Mouse (Mus musculus) left cerebral cortex, adult 18-20 months (tissue): ENCODE measurements around the gene Tac2. TPM values are rescaled to one million over a fixed set of nuclear protein-coding genes. Genes with fewer than 3 reads are reported as not detected.

Experiments used
- DNase-seq, 2 experiments: peaks; one replicate each; pipeline ENCODE4 v3.0.0; 2021 to 2022; ENCODE audit warnings: low spot score in 2 of 2, mixed read lengths in 1 of 2
- total RNA-seq, 2 experiments: library from RNA; stranded (reverse); gene quantifications; 2 replicates each; pipeline ENCODE4 v1.2.3; 2021

The Tac2 gene
- total RNA-seq, 2 experiments from 2014 or later: 16.4 to 17.1 TPM

GRCm38 (mm10) chr10:127721671-127722418 lies 2.4 kb upstream of the Tac2 start:
- DNase-seq: peak; percentile 16 to 31

DNA sequence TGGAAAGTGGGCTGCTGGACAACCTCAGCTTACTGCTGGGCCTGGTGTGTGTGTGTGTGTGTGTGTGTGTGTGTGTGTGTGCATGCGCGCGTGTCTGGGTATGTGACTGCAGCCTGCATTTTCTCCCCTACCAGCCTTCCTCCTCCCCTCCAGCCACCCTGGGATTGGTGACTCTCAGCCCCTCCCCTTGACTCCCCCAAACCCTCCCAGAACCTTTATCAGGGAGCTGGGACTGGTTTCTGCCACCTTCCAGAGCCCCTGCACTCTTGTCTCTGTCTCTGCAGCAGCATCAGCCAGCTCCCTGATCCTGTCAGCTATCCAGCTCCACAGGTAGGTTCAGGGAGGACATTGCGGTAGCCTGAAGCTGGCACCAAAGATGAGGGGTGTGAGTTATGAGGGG lies 858 bp downstream of the Tac2 start:
- DNase-seq: no peak

DNA sequence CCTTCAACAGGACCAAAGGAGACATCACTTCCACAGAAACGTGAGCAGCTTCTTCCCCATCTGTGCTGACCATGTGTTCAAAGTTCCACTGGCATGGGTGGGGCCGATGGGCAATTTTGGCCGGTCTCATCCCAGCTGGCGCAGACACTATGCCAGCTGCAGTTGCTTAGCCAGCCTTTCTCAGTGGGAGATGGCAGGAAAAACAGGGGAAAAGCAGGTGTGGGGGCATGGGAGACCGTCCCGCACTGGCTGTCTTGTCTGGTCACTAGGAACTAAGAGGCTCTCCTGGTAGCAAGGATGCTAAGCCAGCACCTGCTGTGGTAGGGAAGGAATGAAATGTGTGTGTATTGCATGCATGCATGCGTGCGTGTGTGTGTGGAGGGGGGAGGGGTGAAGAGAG lies 4.2 kb downstream of the Tac2 start:
- DNase-seq: no peak

DNA sequence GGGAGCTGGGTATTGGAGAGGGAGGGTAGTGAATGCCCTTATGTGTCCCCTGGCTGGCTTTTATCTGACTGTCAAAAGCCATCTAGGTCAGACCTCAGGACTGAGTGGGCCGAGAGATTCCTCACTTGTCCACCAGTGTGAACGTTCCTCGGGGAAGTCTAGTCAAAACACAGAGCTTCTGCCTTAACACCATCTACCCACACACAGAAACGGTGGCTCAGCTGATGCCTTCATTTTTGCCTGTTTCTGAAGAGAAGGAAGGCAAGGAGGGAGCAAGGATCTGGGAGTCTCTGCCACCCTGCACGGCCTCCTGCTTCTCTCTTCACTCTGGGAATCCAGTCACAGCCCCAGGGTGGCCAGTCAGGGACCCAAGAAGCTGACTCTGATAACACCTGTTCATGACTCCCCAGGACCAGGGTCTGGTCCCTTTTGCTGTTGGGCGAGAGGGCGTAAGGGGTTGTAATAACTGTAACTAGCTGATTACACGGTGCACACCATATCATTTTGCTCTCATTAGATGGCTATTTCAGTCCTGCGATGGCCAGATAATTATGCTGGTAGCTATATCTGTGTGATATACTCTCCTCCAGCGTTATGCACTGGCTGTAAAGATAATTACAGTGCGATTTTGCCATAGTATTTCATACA lies 6.1 kb downstream of the Tac2 start:
- DNase-seq: peak in 1 of 2 experiments; percentile 42

- DNase-seq: no peak
These were observed 6.6 kb downstream of the Tac2 start for GRCm38 (mm10) chr10:127730933-127731310.

DNA sequence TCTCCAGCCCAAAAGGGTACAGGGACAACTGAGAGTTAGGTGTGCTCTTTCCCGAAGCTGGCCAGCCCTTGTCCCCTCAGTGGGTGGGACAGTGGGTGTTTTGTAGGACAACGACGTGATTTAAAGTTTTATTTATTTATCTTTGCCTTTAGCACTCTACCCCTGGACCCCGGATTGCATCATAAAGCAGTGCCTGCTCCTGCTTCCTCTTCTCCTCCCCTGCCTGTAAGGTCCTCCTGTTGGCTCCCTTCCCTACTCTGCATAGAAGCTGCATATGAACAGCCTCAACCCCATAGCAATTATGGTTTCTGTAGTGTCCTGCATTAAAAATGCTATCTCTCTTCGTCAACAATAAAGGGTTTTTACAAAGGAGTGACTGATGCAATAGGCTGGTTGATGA lies 7.1 kb downstream of the Tac2 start:
- DNase-seq: no peak

DNA sequence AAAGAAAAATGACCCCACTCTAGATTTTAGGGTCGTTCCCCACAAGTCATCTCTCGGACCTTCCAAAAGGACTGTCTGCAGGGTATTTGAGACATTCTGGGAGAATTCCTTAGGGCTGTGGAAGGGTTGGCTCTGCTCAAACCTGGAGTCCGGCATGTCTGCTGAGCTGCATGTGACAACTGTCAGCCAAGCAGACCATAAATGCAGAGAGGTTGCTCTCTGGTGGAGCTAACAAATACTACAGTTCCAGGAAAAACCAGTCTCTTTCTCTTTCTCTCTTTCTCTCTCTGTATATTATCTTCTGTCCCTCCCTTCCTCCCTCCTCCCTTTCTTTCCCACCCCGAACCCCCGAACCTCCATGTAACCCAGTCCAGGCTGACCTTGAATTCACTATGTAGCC lies 10.2 kb downstream of the Tac2 start:
- no peak for DNase-seq

- no peak for DNase-seq
These were observed 12.0 kb downstream of the Tac2 start for GRCm38 (mm10) chr10:127736266-127736665.

GRCm38 (mm10) chr10:127736916-127737315 lies 12.6 kb downstream of the Tac2 start:
- DNase-seq: no peak

DNA sequence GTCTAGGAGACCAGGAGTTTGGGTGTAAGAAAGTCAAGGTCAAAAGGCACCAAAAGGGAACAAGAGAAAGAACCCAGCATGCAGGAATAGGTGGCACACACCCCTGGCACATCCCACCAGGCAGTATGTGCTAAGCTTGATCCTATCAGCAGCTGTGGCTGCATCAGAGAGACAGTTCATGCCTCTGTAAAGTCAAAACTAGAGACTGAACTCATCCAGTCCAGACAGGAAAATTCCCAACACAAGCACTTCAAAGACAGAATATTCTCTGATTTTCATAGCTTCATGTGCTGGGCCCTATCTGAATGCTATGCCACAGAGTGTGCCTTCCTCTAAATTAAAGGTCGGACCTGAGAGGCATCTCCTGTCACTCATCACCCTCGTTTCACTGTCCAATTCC lies 13.3 kb downstream of the Tac2 start:
- DNase-seq: no peak

GRCm38 (mm10) chr10:127738151-127738882 lies 14.0 kb downstream of the Tac2 start:
- DNase-seq: no peak

DNA sequence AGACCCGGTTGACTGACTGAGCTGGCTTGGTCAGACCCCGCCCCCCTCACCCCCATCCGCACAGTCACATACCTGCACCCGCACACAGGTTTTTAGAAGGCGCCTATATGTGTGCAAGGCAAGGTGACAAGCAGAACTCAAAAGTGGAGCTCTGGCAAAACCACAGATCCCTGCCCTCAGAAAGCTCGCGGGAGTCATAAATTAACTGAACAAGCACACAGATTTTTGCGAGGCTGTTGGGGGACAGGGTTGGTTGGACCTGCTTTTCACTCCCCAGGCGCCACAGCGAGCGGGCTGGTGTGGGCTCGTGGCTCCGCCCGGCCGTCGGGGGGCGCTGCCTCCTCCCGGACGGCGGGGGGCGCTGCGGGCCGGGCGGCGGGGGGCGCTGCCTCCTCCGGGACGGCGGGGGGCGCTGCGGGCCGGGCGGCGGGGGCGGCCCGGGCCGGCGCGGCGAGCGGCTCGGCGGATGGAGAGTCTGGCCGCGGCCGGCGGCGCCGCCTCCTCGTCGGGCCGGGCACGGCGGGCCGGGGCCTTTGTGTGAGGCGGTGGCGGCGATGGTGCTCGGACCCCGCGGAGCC lies 14.9 kb downstream of the Tac2 start, which contains the start of gene Zbtb39:
Gene Zbtb39 (plus strand): TSS at position 456 of the 578 bp plus-strand sequence.
- DNase-seq: peak; percentile 70 to 77

DNA sequence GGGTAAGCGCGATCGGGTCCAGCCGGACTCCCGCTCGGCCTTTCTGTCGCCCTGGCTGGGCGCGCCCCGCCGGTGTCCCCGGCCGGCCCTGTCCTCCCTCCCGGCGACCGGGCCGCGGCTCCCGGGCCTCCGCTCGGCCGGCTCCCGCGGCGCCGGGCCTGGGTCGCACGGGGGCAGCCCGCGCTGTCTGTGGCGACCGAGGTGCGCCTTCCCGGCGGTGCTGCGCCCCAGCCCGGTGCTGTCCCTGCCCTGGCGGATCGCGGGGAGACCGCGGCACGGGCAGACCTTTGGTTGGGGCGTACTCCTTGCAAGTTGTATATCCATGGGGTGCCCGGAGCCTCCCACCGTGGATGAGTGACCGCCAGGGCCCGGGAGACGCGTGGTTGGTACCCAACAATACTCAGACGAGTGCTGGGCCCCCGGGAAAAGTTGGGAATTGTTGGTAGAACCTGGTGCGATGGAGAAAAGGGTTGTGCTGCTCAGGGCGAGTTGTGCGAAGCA lies 15.4 kb downstream of the Tac2 start:
- no peak for DNase-seq

DNA sequence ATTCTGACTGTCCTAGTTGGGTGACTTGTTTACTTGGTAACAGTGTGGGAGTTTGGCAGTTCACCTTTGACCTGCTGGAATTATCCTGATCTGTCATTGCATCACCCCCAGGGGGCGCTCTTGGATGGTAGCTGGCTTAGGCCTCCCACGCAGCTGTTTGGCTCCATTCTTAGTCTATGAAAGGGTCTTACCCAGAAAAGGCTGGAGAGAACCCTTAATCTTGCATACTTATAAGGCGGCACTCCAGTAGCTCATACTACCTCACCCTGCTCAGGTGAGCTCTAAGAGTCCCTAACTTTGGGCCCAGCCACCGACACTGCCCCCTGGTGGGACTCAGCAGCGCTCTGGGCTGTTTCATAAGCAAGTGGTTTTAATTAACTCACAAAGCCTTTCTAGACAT lies 20.4 kb downstream of the Tac2 start:
- no peak for DNase-seq

DNA sequence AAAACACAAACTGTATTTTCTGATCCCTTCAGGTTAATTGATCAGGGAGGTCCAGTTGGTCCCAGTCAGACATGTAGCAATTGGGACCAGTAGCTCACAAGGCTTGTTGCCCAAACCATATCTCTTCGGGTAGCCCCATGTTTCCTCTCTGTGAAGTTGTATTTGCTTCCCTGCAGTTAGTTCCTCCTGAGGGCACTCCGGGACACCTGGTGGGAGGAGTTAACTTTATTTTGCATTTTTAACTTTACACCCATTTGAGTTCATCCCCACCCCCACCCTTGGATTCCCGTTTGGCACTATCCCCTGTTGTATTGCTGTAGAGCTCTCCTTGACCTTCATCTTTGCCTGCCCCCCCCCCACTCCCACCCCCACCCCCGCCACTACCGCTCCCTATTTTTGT lies 21.6 kb downstream of the Tac2 start:
- no peak for DNase-seq

GRCm38 (mm10) chr10:127747254-127747653 lies 23.0 kb downstream of the Tac2 start:
- no peak for DNase-seq

DNA sequence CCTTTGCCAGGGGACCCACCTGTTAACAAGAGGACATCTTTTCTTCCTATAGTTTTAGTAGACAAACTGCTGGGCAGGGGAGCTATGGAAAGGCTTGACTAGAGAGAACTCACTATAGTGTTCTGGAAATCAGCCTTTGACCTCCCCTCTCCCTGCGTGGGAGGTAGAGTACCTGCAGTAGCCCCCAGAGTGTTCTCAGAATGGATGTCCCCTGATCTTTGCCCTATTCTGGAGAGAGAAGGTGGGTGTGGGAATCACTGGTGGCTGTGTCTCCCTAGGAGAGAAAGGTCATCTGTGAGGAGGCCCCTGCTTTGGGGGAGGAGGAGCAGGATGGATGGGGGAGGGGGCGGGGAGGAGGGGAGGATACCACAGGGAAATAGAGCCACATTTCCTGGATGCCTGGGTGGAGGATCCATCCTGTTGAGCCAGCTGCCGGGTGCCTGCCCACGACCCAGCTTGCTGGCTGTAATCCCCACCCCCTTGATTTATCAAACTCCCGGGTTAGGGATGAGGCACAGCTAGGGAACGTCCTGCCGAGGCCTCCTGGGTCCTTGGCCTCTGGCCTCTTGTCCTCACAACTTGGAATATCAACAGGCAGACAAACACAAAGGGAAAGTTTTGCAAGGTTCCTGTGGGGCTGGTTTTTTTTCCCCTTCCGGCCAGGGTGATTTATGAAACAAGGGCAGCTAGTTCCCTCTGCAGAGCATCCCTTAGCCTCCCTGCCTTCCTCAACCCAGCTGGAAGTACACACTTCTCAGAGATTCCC lies 24.8 kb downstream of the Tac2 start:
- DNase-seq: no peak

DNA sequence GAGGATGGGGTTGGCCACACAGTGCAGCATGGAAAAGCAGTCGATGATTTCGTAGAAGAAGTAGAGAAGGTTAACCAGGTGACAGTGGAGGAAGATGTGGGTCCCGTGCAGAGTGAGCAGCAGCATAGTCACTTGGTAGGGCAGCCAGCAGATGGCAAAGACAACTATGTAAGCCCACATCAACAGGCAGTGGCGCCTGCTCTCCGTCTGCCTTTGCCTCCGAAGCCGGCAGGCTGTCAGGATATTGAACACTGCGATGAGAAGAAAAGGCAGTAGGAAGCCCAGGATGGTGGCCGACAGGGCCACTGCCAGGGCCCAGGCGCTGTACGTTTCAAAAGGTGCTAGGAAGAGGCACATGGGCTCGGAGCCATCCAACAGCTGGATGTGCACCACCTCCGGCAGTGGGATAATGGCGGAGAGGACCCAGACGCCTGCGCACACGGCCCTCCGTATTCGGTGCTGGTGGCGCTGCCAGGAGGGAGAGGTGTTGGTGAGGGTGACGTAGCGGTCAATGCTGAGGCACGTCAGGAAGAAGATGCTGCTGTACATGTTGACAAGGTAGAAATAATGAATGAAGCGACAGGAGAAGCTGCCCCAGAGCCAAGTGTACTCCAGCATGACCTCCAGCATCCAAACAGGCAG lies 26.0 kb downstream of the Tac2 start:
- no peak for DNase-seq

- DNase-seq: no peak
These were observed 27.3 kb downstream of the Tac2 start, which contains the start of gene Gpr182 for GRCm38 (mm10) chr10:127751548-127751947. Gpr182 (minus strand) TSS chr10:127751732.

- DNase-seq: no peak
These were observed 30.4 kb downstream of the Tac2 start for GRCm38 (mm10) chr10:127754566-127755166.
